Mouse (Mus musculus): Measurements from ENCODE around the gene Magel2.

DNA sequence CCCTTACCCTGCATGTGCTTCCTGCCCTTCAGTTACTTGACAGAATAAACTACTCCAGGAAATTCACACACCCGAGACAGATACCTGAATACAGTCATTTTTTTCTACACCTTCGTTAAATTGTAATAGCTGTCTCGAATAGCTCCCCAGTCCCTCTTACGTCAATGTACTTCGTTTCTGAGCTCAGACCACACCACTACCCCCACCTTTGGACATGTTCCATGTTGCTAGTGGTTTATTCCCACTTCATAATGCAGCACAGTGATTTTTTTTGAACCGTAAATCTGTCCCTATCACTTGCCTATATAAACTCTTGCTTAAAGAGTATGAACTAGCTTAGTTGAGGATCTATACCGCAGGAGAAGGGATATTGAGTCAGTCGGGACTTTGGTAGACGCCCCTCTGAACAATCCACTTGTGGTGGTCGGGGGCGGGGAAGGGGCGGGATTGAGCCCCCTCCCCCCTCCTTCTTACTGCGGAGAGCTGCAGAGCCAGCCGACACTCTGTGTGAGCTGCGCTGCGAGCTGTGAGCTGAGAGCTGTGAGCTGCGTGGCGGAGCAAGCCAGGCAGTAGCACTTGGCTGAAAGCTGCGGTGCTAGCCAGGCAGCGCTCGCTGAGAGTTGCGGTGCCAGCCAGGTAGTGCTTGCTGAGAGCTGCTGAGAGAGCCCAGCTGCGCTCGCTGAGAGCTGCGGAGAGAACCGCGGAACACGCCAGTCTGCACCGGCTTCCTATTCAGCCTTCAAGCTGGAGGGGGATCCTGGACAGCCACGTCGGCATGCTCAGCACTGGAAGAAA lies at the start of gene Magel2:
- TF ChIP-seq CTCF (IDR thresholded peaks at IDR 0.05; ENCODE audit: borderline replicate concordance, control insufficient read depth, extremely low read depth, insufficient read depth, low read length, poor library complexity) (no peak), POLR2A (IDR thresholded peaks at IDR 0.05; ENCODE audit: control insufficient read depth, extremely low read depth, insufficient read depth, low read length, poor library complexity) (no peak)
